Mouse (Mus musculus) spleen, postnatal 14 days (tissue): ENCODE measurements around the gene Khdc4.
"Not testable (repeated sequence)": the region's sequence is repeated elsewhere in the genome, so short reads cannot be mapped to it uniquely, and the experiment has no call there.

Source experiments
- DNase-seq, 2 experiments: peaks; one replicate each; pipeline ENCODE4 v3.0.0; 2021 to 2022; ENCODE audit warnings: low spot score in 2 of 2

Khdc4 gene

DNA sequence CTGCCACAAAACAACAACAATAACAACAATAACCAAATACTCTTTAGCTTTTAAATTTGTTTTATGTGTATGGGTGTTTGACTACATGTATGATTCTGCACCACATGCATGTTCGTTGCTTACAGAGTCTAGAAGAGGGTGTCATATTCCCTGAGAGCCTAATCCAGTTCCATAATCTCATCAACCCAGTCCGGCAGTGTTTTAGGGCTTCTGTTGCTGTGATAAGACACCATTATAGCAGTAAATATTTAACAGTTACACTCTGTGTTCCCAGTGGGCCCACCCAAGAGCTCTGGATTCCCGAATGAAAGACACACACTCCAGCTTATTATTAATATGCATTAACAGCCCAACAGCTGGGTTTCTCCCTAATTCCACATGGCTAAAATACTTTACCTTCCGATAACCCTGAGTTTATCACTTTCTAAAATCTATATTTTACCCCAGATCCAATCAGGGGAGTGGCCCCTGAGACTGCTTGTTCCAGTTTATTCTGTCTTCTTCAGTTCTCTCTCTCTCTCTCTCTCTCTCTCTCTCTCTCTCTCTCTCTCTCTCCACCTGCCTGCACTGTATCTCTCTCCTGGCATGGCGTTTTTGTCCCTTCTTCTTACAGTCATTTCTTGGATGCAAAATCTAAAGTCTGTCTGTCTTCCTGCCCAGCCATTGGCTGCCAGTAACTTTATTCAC, 27.0 kb upstream of the Khdc4 start:
- no peak for DNase-seq

DNA sequence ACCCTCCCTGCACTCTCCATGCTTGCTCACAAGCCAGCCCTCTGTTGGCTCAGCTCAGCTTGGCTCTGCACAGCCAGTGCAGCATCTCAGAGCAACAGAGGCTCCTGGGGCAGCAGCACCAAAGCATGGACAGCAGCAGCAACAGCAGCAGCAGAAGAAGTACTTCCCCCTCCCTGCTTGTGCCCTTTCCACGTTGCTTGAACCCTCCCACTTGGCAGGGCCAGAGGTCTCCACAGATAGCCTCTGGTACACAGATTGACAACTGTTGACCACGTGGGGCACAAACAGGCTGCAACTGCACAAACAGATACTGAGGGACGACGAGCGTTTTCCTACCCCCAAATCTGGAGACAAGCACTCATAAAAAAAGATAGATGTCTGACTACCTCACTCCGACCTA, 25.8 kb upstream of the Khdc4 start:
- no peak for DNase-seq

DNA sequence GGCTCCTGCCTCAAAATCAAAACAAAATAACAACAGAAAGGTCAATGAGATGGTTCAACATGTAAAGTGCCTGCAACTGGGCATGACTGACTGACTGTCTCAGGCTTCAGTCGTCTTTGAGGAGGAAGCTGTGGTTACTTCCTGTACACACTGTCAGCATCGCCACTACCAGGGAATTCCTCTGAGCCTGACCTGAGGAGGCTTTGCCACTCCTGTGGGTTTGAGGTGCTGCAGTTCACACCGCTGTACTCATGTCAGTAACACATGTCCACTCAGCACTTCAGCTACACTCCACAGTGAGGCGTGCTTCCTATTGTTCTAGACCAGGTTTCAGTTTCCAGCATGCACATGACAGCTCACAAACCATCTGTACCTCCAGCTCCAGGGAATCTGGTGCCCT, 21.5 kb upstream of the Khdc4 start:
- DNase-seq, result no peak

DNA sequence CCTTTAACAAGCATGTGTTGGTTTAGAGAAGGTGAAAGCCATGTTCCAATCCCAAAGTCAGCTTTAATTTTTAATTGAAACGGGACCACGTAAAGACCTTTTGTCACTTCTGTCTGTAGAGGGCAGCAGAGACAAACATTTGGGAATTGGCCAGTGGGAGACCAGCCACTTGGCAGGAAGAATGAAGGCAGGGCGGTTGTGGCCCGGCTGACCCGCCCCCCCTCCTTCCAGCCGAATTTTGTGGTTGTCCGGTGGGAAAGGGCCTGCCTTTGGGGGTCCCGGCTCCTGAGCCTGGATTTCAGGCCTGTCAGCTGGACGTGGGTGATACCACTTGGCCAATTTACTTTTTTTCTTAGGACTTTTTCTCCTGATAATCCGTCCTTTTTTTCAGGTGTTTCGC, 8.2 kb upstream of the Khdc4 start:
- peak in 1 of 2 experiments; percentile 41 for DNase-seq

DNA sequence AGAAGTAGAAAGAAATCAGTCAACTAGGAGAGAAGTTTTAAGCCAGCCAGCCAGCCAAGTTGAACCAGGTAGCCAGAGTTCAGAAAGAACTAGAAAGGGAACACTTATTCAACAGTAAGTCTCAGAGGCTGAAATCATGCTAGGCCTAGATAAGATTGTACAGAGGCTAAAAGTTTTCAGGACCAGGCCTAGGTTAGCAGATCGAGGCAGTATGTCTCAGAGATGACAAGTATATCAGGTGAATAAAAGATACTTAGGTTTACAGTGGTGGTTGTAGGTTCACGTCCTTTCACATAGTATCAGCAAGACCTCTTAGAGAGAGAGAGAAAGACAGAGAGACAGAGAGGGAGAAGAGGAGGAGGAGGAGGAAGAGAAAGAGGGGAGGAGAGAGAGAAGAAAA, 1.8 kb upstream of the Khdc4 start:
- no peak for DNase-seq

DNA sequence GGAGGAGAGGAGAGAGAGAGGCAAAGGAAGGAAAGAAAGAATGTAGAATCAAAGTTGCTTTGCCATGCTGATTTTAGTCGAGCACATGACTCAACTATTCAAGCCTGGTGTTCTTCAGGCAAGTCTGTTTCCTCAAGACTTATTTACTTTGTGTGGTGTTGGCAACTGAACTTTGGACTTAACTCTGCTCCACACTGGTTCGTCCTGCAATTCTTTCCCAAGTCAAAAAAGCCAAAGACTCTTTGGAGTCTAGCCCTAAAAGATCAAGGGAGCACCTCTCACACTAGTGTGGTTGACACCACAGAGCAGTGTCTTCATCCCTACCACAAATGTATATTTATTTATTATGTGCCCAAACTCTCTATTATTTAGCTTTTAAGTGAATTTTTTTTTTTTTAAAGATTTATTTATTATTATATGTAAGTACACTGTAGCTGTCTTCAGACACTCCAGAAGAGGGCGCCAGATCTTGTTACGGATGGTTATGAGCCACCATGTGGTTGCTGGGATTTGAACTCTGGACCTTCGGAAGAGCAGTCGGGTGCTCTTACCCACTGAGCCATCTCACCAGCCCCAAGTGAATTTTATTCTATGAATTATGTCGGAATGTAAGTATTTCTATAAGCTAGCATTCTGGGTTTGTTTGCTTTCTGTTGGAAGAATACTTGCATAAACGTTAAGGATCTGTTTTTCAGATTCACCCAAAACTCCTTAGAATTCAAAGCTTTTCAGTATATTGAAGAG, 1.2 kb upstream of the Khdc4 start:
- no peak for DNase-seq

DNA sequence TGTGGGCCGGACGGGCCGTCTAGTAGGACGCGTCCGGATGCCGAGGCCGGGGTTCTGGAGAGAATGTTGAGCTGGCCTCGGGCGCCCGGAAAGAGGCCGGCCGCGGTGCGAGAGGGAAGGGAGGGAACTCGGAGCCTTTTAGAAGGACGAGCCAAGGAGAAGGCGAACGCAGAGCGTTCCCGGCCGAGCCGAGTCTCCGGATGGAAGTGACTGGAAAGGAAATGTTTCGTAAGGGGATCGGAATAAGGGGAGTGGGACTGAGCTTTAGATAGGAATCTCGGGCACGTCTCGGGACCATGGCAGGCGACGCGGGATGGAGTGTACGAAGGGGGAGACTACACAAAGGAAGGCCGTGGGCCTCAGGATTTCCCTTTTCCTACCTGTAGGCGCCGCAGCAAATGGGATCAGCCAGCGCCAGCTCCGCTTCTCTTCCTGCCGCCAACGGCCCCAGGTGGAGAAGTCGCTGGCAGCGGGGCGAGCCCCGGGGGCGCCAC, 402 bp downstream of the Khdc4 start:
- DNase-seq, result peak in 1 of 2 experiments; percentile 7

DNA sequence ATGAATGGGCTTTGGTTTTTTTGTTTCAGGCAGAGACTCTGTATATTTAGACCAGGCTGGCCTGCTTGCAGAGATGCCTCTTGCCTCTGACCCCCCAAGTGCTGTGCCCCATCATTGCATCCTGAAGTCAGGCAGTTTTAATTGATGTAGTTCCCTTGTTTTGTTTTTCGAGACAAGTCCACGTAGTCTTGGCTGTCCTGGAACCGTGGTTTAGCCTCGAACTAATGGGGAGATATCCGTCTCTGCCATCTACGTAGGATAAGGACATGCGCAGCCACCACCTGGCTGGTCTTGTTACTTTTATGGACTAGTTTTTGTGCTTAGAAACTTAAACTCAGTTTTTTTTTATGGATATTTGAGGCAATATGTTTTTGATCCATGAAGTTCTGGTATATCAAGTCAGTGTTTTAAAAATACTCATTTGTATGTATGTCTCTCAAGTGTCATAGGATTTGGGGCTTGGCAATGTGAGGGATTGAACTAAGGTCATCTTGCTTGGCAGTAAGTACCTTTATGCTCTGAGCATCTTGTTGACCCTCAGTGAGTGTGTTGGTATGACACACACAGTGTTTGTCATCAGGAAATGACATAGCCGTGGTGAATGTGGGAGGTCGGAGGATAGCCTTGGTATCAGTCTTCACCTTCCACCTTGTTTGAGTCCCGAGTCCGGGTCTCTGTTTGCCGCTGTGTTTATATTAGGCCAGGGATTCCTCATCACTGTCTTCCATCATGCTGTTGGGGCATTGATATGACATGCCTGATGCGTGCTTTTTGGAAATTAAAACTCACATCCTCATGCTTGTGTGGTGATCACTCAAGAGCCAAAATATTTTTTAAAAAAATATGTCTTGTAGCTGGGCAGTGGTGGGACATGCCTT, 1.4 kb downstream of the Khdc4 start:
- no peak for DNase-seq

DNA sequence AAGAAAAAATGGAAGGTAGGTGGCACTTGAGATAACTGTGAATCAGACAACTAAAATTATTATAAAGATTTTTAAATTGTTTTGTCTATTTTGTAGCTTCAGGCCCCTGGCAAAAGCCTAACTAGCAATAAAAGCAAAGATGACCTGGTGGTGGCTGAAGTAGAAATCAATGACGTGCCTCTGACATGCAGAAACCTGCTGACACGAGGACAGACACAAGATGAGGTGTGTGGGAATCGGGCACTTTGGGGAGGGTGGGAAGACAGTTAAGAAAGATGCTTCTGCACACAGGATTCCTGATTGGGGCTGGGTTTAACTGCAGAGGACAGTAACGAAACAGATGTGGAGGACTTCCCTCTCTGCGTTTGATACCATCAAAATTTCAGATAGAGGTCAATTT, 3.5 kb downstream of the Khdc4 start:
- no peak for DNase-seq

DNA sequence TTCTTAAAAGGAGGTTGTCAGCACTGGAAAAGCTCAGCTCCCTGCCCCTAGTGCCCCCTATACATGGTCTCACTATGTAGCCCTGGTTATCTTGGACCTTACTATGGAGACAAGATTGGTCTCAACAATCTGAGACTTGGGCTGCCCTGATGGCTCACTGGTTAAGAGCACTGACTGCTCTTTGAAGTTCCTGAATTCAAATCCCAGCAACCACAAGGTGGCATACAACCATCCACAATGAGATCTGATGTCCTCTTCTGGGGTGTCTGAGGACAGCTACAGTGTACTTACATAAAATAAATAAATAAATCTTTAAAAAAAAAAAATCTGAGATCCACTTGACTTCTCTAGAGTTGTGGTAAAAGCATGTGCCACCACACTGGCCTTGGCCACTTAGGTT, 9.9 kb downstream of the Khdc4 start:
- no peak for DNase-seq

DNA sequence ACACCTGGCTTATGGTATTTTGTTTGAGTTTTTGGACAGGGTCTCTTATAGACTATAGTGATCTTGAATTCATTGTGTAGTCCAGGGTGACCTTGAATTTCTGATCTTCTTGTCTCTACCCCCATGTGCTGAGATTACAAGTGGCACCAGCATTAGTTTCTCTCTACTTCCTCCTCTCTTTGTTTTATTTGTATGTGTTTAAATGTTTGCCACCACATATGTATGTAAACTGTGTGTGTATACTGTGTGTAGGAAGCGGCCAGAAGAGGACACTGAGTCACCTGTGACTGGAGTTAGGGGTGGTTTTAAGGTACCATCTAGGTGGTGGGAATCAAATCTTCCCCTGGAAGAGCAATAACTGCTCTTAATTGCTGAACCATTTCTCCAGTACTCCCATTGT, 12.4 kb downstream of the Khdc4 start:
- no peak for DNase-seq

DNA sequence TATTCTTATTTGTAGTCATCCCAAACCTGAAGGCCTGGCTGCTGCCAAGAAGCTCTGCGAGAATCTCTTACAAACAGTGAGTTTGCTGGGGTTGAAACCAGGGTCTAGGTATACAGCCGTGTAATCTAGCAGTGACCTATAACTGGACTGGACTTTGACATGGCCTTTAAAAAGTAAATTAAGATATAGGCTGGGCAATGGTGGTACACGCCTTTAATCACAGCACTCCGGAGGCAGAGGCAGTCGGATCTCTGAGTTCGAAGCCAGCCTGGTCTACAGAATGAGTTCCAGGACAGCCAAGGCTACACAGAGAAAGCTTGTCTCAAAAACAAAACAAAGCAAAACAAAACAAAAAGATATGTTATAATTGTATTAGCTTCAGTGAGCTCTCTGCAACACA, 13.2 kb downstream of the Khdc4 start:
- DNase-seq, result no peak

DNA sequence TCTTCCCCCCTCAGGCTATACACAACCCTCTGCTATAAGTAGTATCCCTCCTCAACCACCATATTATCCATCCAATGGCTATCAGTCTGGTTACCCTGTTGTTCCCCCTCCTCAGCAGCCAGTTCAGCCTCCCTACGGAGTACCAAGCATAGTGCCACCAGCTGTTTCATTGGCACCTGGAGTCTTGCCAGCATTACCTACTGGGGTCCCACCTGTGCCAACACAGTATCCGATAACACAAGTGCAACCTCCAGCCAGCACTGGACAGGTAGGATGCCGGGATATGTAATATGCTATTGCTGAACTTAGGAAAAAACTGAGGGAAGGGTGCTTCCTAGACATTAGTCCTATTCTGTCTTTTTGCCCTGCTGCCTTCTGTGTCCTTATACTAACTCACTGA, 14.6 kb downstream of the Khdc4 start:
- DNase-seq, result no peak

DNA sequence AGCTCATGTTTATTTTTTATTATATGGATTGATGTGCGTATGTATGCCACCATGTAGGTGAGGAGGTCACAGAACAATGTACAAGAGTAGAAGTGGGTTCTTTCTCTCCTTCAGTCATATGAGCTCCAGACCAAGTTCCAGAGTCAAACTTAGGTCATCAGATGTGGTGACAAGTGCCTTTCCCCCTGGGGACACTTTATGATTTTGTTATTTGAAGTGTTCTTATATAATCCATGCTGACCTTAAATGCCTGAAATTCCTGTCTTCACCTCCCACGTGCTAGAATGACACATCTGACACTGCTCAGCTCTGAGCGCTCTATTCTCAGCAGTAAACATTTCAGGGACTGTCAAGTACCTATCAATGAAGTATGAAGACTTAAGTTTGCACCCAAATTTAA, 15.6 kb downstream of the Khdc4 start:
- no peak for DNase-seq

DNA sequence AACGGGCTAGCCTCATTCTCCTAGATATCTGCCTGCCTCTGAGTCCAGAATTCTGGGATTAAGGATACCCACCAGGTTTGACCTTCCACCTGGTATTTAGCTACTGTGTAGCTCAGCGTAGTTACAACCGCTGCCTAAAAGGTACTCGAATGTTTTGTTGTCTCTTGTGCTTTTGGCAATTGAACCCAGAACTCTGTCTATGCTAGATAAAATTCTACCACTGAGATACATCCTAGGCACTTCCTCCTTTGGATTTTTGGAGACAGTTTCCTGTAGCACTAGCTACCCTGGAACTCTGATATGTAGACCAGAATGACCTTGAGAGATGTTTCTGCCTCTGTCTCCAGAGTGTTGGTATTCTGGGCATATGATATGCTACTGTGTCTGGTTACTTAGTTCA, 28.1 kb downstream of the Khdc4 start:
- no peak for DNase-seq

DNA sequence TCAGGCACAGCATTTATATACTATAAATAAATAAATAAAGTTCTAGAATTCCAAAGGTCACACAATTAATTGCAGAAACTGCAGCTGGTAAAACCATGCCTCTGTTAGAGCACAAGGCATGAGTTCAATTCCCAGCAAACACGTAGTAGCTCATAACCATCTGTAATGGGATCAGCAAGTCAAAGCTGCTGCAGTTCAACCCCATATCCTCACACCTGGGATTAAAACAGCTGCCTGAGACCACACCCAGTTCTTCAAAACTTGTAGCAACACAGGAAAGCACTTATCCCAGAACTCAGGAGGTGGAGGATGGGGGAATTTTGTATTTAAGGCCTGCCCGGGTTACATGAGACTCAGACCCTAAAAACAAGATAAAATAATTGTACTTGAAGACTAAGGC, 29.1 kb downstream of the Khdc4 start:
- no peak for DNase-seq

DNA sequence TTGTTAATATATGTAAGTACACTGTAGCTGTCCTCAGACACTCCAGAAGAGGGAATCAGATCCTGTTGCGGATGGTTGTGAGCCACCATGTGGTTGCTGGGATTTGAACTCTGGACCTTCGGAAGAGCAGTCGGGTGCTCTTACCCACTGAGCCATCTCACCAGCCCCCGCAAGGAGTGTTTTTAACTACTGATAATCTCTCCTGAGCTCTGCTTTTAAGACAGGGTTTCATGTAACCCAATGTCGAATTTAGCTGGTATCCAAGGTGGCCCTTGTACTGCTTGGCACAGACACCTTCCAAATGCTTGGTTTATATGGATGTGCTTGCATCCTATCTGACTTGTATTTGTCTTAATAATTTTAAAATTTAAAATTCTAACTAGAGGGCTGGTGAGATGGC, 30.1 kb downstream of the Khdc4 start:
- not testable (repeated sequence) for DNase-seq

DNA sequence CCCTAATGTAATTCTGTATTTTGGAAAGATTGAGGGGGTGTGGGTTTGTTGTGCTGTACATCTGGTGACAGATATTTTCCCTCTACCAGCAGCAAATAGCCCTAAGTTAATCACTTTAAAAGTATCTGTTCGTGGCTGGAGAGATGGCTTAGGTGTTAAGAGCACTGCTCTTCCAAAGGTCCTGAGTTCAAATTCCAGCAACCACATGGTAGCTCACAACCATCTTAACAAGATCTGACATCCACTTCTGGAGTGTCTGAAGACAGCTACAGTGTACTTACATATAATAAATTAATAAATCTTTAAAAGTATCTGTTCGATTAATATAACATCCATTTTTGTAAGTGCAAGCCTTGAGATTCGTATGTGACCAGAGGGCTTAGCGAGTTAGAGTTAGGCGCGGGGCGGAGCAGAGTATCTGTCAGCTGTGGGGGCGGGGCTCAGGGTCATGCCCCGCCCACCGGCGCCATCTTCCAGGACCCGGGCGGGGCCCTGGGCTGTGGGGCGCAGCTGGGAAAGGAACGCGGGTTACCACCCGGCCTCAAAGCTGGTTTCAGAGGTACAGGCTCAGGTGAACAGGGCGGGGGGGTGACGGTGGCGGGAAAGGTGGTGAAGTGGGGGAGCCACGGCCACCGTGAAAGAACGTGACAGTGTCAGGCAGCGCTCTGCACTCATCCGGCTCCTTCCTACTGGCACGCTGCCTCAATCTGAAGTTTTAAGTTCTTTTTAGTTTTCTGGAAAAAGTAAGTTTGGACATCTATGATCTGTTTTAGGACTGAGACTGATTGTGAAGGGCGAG, 31.0 kb downstream of the Khdc4 start, which contains the start of gene Rit1:
Gene Rit1, plus strand, starts transcription at position 440 of the 799 bp plus-strand sequence.
- peak; percentile 80 to 82 for DNase-seq

DNA sequence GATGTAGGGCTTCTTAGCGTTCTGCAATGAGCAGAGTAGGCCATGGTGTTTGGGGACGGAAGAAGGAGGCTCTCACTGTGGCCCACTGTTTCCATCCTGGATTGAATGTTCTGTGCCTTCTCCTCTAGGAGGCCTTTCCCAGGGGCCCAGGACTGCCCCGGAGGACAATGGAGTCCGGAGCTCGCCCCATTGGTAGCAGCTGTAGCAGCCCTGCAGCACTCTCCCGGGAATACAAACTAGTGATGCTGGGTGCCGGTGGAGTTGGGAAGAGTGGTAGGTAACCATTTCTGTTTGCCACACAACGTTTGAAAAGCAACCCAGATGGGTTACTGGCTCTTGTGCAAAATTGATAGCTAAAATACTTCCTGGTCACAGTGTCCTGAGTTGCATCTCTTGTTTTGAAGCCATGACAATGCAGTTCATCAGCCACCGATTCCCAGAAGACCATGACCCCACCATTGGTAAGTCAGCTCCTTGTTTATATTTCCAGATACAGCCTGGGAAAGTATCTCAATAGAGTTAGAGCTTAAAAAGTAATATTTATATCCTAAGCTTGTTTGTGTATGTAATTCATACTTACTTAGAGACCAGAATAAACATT, 31.7 kb downstream of the Khdc4 start:
- DNase-seq, result no peak

DNA sequence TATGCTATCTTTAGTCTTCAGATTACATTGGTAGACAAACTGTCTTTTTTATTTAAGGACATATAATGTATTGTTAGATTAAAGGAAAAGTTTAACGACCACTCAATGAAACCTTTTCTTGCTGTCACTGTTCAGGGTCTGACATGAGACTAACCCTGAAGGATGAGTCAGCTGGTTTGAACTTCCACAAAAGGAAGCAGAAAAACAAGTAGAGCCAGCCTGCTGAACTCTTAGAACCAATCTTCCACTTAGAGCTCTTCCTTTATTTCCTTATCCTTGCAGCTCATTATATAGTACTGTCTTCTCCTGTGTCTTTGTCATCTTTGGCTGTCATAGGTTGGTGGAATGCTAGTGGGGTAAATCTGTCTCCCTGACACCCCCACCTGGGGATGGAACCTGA, 32.2 kb downstream of the Khdc4 start:
- DNase-seq, result no peak

DNA sequence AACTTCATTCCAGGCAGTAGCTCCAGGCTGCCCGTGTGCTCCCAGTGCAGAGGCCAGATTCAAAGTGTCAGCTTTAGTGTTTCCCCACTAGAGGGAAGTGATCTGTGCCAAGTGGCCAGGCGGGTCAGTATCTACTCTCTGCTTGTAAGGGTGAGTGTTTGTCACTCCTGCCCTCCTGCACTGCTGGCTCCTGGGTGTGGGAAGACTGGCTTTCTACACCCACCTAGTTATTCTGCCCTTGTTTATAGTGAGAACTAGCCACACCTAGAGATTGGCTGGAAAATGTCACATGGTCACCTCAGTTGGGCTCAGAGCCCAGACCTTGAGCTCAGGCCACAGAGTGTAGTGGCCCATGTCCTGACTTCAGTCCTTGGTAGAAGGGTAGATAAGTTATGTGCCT, 33.5 kb downstream of the Khdc4 start:
- DNase-seq, result no peak
